Mouse (Mus musculus): ENCODE data around the gene Gm26602. TPM values are rescaled to one million over a fixed set of nuclear protein-coding genes. Genes with fewer than 3 reads are reported as not detected.

Gm26602 gene
- polyA plus RNA-seq, 1 experiment from 2014 or later = 8.9 TPM

DNA sequence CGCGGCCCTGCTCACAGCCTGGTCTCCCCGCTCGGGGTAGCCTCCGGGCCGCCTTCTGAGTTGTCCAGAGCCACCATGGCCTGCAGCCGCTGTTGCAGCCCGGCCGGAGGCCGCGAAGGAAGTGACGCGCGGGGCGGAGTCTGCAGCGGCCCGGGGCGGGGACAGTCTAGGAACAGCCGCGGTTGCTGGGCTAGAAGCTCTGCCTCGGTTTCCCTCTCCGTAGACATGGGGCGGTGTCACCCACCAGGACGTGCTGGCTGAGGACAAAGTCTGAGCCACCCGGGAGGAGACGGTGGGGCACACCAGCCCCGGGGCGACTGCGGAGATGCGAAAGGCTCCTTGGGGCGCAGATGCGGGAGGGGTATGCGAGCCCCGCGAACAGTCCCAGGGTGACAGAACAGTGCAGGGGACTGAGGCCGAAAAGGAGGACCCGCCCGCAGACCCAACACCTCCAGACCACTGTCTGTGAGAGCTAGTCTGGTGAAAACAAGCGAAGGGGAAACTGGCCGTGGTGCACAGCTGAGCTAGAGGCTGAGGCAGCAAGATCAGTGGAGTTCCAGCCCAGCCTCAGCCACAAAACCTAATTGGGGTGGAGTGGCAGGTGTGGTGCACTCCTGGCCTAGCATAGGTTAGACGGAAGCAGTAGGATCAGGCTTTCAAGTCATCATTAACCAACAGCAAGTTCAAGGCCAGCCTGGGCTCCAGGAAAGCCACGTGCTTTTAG, 6.3 kb downstream of the Gm26602 start, which contains the start of gene Kiss1r:
Gene Kiss1r, plus strand, starts transcription at position 164 of the 724 bp plus-strand sequence.
- Histone ChIP-seq H3K4me2 (replicated peaks; ENCODE audit: low read depth) (peak within 1 kb of the TSS; percentile 88), H3K9me3 (ENCODE audit: control insufficient read depth, low read length) (no peaks in the 10 kb centered on the region), H3K36me3 (ENCODE audit: control insufficient read depth, insufficient read depth, low read length) (peaks cover under 1% of the 10 kb centered on the region; the same call in 1 of the 2 replicates), H3K27me3 (ENCODE audit: control insufficient read depth, insufficient read depth, low read length) (peaks cover 2% of the 10 kb centered on the region; the same call in 1 of the 2 replicates), H3K9ac (ENCODE audit: low read length) (peak within 1 kb of the TSS; percentile 97), H3K4me1 (replicated peaks; ENCODE audit: control insufficient read depth, insufficient read depth) (peaks cover 3% of the 10 kb centered on the region; the same call in 1 of the 2 replicates), H3K27ac (replicated peaks) (peak within 1 kb of the TSS; percentile 89), H3K4me3 (ENCODE audit: low read depth, low read length) (peak within 1 kb of the TSS; percentile 79)
- DNase-seq (ENCODE audit: low spot score) (peak; percentile 91), ATAC-seq (ENCODE audit: low FRiP score, low TSS enrichment) (peak; percentile 72)
- WGBS = 2% methylated on average over 42 of the region's 42 CpGs
- TF ChIP-seq EP300 (optimal IDR thresholded peaks at IDR 0.05) (no peak), CTCF (IDR thresholded peaks at IDR 0.05; ENCODE audit: low read depth) (no peak)

DNA sequence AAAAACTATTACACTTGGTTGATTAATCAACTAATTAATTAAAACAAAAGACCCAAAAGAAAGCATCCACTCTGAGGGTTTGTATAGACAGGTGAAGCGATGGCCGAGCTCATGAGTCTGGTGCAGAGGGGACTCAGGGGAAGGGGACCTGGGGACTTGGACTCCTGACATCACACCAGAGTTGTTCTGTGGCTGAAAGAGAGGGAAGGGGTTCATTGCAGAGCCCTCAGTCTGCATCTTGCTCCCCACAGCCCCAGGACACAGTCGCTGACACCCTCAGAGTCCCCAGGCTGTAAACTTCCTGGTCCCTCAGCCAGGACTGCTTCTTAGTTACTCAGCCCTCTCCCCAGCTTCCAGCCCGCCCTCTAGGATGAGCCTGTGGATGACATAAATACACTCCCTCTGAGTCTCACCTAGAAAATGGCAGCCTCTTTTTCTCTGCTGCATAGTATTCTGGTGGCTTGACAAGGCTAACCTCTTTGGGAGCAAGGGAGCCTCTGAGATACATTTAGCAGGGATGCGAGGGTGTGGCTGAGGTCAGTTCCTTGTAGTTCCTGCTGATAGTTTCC, 7.0 kb downstream of the Gm26602 start:
- 74% methylated on average over 5 of the region's 5 CpGs for WGBS

DNA sequence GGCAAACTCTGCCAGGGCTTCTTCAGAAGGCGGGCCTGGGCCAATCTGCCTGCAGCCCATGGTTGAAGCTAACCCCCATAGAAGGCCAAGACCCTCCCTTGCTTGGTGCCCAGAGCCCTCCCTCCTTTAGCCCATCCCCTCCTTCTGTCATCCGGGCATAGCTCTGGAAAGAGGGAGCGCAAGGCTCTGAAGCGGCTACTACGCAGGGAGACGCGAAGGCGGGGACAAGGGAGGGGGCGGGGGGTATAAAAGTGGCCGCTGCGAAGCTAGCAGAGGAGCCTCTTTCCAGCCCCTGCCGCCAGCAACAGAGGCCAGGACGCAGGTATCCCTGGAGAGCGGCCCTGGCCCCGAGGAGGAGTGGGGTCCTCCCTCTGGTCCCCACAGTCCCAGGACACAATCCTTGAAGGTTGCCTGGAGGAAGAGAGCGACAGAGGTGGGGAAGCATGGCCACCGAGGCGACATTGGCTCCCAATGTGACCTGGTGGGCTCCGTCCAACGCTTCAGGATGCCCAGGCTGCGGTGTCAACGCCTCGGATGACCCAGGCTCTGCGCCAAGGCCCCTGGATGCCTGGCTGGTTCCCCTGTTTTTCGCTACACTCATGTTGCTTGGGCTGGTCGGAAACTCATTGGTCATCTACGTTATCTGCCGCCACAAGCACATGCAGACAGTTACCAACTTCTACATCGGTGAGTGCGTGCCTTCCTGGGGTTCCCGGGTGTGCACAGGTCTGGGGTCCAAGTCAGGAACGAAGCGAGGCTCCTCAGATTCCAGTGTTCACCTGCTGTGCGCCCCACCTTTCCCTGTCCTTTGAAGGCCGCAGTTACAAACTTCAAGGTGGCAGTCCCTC, 7.8 kb downstream of the Gm26602 start:
- peaks cover 3% of the 10 kb centered on the region; the same call in 1 of the 2 replicates for H3K4me1 ChIP-seq (replicated peaks; ENCODE audit: control insufficient read depth, insufficient read depth)
- H3K36me3 ChIP-seq (ENCODE audit: control insufficient read depth, insufficient read depth, low read length) = no peaks in the 10 kb centered on the region
- DNase-seq (ENCODE audit: low spot score) (no peak), ATAC-seq (ENCODE audit: low FRiP score, low TSS enrichment) (no peak)
- H3K27ac ChIP-seq (replicated peaks) = no peak overlapping the region
- no peak overlapping the region for H3K9ac ChIP-seq (ENCODE audit: low read length)
- TF ChIP-seq EP300 (optimal IDR thresholded peaks at IDR 0.05) = no peak
- TF ChIP-seq CTCF (IDR thresholded peaks at IDR 0.05; ENCODE audit: low read depth) = no peak
- peak overlapping the region; percentile 44 for H3K4me2 ChIP-seq (replicated peaks; ENCODE audit: low read depth)
- peak overlapping the region; percentile 15; the same call in 1 of the 2 replicates for H3K4me3 ChIP-seq (ENCODE audit: low read depth, low read length)
- no peaks in the 10 kb centered on the region for H3K9me3 ChIP-seq (ENCODE audit: control insufficient read depth, low read length)
- peaks cover 2% of the 10 kb centered on the region; the same call in 1 of the 2 replicates for H3K27me3 ChIP-seq (ENCODE audit: control insufficient read depth, insufficient read depth, low read length)
- WGBS = 18% methylated on average over 33 of the region's 35 CpGs

More for the DNA sequence above, 7.0 kb downstream of the Gm26602 start:
- Histone ChIP-seq H3K9me3 (ENCODE audit: control insufficient read depth, low read length) (no peaks in the 10 kb centered on the region), H3K4me3 (ENCODE audit: low read depth, low read length) (0 out of 2 replicates have a peak overlapping the region, but pooled peaks have one; percentile 79), H3K27ac (replicated peaks) (no peak overlapping the region), H3K36me3 (ENCODE audit: control insufficient read depth, insufficient read depth, low read length) (no peaks in the 10 kb centered on the region), H3K9ac (ENCODE audit: low read length) (no peak overlapping the region), H3K4me1 (replicated peaks; ENCODE audit: control insufficient read depth, insufficient read depth) (peaks cover 3% of the 10 kb centered on the region; the same call in 1 of the 2 replicates), H3K27me3 (ENCODE audit: control insufficient read depth, insufficient read depth, low read length) (peaks cover 2% of the 10 kb centered on the region; the same call in 1 of the 2 replicates), H3K4me2 (replicated peaks; ENCODE audit: low read depth) (peak overlapping the region; percentile 88)
- TF ChIP-seq CTCF (IDR thresholded peaks at IDR 0.05; ENCODE audit: low read depth) (no peak), EP300 (optimal IDR thresholded peaks at IDR 0.05) (no peak)
- no peak for ATAC-seq (ENCODE audit: low FRiP score, low TSS enrichment)
- DNase-seq (ENCODE audit: low spot score) = no peak

GRCm38 (mm10) chr10:79919251-79919849, 8.7 kb downstream of the Gm26602 start:
- peaks cover 3% of the 10 kb centered on the region; the same call in 1 of the 2 replicates for H3K4me1 ChIP-seq (replicated peaks; ENCODE audit: control insufficient read depth, insufficient read depth)
- H3K4me3 ChIP-seq (ENCODE audit: low read depth, low read length) = peak overlapping the region; percentile 10; the same call in 1 of the 2 replicates
- no peaks in the 10 kb centered on the region for H3K36me3 ChIP-seq (ENCODE audit: control insufficient read depth, insufficient read depth, low read length)
- H3K9ac ChIP-seq (ENCODE audit: low read length) = no peak overlapping the region
- ATAC-seq (ENCODE audit: low FRiP score, low TSS enrichment) = no peak
- peak overlapping the region; percentile 43 for H3K4me2 ChIP-seq (replicated peaks; ENCODE audit: low read depth)
- H3K9me3 ChIP-seq (ENCODE audit: control insufficient read depth, low read length) = no peaks in the 10 kb centered on the region
- H3K27ac ChIP-seq (replicated peaks) = no peak overlapping the region
- peaks cover 2% of the 10 kb centered on the region; the same call in 1 of the 2 replicates for H3K27me3 ChIP-seq (ENCODE audit: control insufficient read depth, insufficient read depth, low read length)
- DNase-seq (ENCODE audit: low spot score) = peak; percentile 62
- no peak for TF ChIP-seq CTCF (IDR thresholded peaks at IDR 0.05; ENCODE audit: low read depth)
- TF ChIP-seq EP300 (optimal IDR thresholded peaks at IDR 0.05) = no peak
- 7% methylated on average over 21 of the region's 21 CpGs for WGBS
